Mouse (Mus musculus) stomach, embryonic 16.5 days (tissue): ENCODE data around the gene Slc5a4b. TPM values are rescaled to one million over a fixed set of nuclear protein-coding genes. Genes with fewer than 3 reads are reported as not detected.

Experiments used
- ATAC-seq: fragments of 200-750 bp; cut with Nextera tagmentation; 2 replicates; pipeline ENCODE4 v1.8.0; 2017; ENCODE audit warnings: moderate number of reproducible peaks, moderate TSS enrichment; ENCODE audit not compliant: insufficient read depth, low FRiP score
- H3K27ac ChIP-seq: fragments of 300-500 bp; sonication (generic); 2 replicates; pipeline ENCODE4 v1.5.1; 2014; ENCODE audit warnings: low read length
- H3K27me3 ChIP-seq: fragments of 300-500 bp; sonication (generic); 2 replicates; pipeline ENCODE4 v1.6.1; 2014; ENCODE audit warnings: low read length, control low read depth, mixed read lengths; ENCODE audit not compliant: control insufficient read depth, insufficient read depth
- H3K36me3 ChIP-seq: fragments of 300-500 bp; sonication (generic); 2 replicates; pipeline ENCODE4 v1.6.1; 2014; ENCODE audit warnings: low read length; ENCODE audit not compliant: control insufficient read depth, insufficient read depth
- H3K4me1 ChIP-seq: fragments of 300-500 bp; sonication (generic); 2 replicates; pipeline ENCODE4 v1.6.1; 2014; ENCODE audit warnings: low read length, control low read depth, mixed read lengths; ENCODE audit not compliant: control insufficient read depth, insufficient read depth
- H3K4me2 ChIP-seq: fragments of 300-500 bp; sonication (generic); 2 replicates; pipeline ENCODE4 v1.6.1; 2014; ENCODE audit warnings: low read depth, low read length, mixed read lengths
- H3K4me3 ChIP-seq: fragments of 300-500 bp; sonication (generic); replicated peaks from 2 replicates; pipeline ENCODE4 v1.5.1; 2014; ENCODE audit warnings: mild to moderate bottlenecking, low read length
- H3K9ac ChIP-seq: fragments of 300-500 bp; sonication (generic); 2 replicates; pipeline ENCODE4 v1.6.1; 2014; ENCODE audit warnings: low read length
- H3K9me3 ChIP-seq: fragments of 300-500 bp; sonication (generic); replicated peaks from 2 replicates; pipeline ENCODE4 v1.6.1; 2016; ENCODE audit warnings: low read length, control low read depth; ENCODE audit not compliant: control insufficient read depth
- WGBS: fragments of 180-500 bp; shearing (Covaris S2); extraction: QIAGEN DNeasy Blood & Tissue Kit; methylation state at CpG from one replicate; pipeline ENCODE4 v1.1.7; 2014; 5-methylcytosine and 5-hydroxymethylcytosine counted together
- polyA plus RNA-seq: library from polyadenylated mRNA; unstranded; fragments of >200 nt; fragmentation: Nextera tagmentation; extraction: Ambion mirVana; gene quantifications from 2 replicates; pipeline ENCODE4 v1.2.1, GENCODE M21; 2015

Gene Slc5a4b
- polyA plus RNA-seq, result 0.15 TPM in 1 of 2 replicates, not detected in the other

DNA sequence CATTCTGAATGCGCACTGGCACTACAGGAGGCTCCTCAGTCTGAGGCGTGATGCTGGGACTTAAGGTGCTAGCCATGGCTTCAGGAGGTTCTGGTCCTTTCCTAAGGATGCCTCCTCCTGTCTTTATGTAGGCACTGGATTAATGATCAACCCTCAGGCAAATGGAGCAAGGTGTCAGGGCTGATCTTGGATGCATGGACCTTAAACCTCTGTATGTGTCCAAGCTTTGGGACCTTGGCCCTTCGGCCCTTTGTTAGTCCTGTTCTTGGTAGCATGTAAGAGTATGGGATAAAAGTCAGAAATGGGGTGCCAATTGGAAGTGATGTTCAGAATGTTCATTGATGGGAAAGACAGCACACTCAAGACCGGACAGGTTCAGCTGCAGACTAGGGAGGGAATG lies at the start of gene Slc5a4b:
Gene Slc5a4b (minus strand): TSS at position 101 of the 400 bp plus-strand sequence.
- Histone ChIP-seq H3K4me2 (no peak within 1 kb of the TSS), H3K27ac (no peak within 1 kb of the TSS), H3K4me1 (no peaks in the 10 kb centered on the region), H3K9ac (no peak within 1 kb of the TSS), H3K27me3 (no peaks in the 10 kb centered on the region), H3K36me3 (no peaks in the 10 kb centered on the region), H3K4me3 (no peak within 1 kb of the TSS), H3K9me3 (no peaks in the 10 kb centered on the region)
- 89% methylated on average over 4 of the region's 4 CpGs for WGBS
- no peak for ATAC-seq

DNA sequence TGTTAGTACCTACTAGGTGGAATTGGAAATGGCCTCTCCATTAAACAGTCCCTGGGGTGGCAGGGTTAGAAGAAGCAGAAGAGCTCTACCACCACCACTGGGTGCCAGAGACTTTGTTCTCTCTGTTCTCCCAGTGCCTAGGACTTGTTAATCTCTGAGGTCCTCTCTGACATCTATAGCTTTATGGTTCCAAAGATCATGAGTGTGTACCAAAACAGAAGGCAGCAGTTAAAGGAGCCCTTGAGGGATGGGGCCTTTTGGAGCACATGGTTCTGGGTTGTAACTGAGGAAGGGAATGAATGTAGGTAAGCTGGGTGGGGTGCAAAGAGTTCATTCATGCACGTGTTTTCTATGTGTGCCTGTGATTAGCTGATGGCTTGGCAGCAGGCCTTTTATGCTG lies 47.2 kb upstream of the Slc5a4b start:
- no peaks in the 10 kb centered on the region for H3K27me3 ChIP-seq
- no peak overlapping the region for H3K27ac ChIP-seq
- no peaks in the 10 kb centered on the region for H3K4me1 ChIP-seq
- no peak overlapping the region for H3K4me2 ChIP-seq
- H3K36me3 ChIP-seq, result no peaks in the 10 kb centered on the region
- H3K4me3 ChIP-seq, result no peak overlapping the region
- ATAC-seq, result peak; percentile 25; the same call in 1 of the 2 replicates
- H3K9me3 ChIP-seq, result no peaks in the 10 kb centered on the region
- no peak overlapping the region for H3K9ac ChIP-seq
- 33% methylated on average over 1 of the region's 1 CpGs for WGBS

DNA sequence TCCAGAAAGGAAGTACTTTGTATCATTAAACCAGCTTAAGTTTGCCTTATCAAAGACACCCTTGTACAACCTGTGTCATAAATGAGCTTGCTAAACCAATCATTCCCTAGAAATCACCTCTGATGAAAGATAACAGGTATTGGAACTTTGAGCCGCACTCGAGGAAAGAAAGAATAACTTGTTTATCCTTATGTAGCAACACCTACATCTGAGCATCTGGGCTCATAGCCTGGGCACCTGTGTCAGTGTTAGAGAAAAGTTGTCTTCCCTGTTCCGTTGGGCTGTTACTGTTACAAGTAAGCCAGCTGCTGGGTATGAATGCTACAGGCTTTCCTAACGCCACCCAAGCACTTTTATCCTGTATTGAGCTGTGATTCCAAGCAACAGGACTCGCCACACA lies 46.8 kb upstream of the Slc5a4b start:
- H3K27me3 ChIP-seq, result no peaks in the 10 kb centered on the region
- H3K4me2 ChIP-seq, result no peak overlapping the region
- no peak overlapping the region for H3K27ac ChIP-seq
- H3K36me3 ChIP-seq, result no peaks in the 10 kb centered on the region
- H3K4me1 ChIP-seq, result no peaks in the 10 kb centered on the region
- no peak overlapping the region for H3K9ac ChIP-seq
- H3K4me3 ChIP-seq, result no peak overlapping the region
- 71% methylated on average over 5 of the region's 5 CpGs for WGBS
- no peak for ATAC-seq
- no peaks in the 10 kb centered on the region for H3K9me3 ChIP-seq

DNA sequence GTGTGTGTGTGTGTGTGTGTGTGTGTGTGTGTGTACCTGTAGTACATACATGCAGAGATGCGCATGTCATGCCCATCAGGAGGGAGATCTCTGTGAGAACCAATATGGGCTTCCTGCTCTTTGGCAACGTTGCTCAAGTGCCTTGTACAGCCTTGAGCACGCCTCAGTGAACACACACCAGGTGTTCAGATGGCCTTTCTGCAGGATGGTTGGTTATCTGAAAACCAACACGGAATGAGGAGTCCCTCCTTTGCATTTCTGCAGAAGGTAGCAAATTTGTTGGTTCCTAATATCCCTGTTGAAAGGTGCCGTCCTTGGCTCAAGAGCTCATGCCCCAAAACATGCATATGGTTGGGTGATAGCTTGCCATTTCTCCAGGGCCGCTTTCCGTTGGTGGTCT lies 45.1 kb upstream of the Slc5a4b start:
- H3K36me3 ChIP-seq, result no peaks in the 10 kb centered on the region
- H3K4me1 ChIP-seq, result no peaks in the 10 kb centered on the region
- H3K4me2 ChIP-seq, result no peak overlapping the region
- 81% methylated on average over 7 of the region's 7 CpGs for WGBS
- H3K9me3 ChIP-seq, result no peaks in the 10 kb centered on the region
- H3K27me3 ChIP-seq, result no peaks in the 10 kb centered on the region
- no peak overlapping the region for H3K4me3 ChIP-seq
- H3K9ac ChIP-seq, result no peak overlapping the region
- ATAC-seq, result no peak
- H3K27ac ChIP-seq, result no peak overlapping the region

- Histone ChIP-seq H3K4me2 (no peak within 1 kb of the TSS), H3K36me3 (no peaks in the 10 kb centered on the region), H3K4me1 (no peaks in the 10 kb centered on the region), H3K9me3 (no peaks in the 10 kb centered on the region), H3K4me3 (no peak within 1 kb of the TSS), H3K27ac (no peak within 1 kb of the TSS), H3K27me3 (no peaks in the 10 kb centered on the region), H3K9ac (no peak within 1 kb of the TSS)
- ATAC-seq, result no peak
- WGBS, result 67% methylated on average over 5 of the region's 5 CpGs
Observed at GRCm38 (mm10) chr10:76147278-76147677, 36.5 kb upstream of the Slc5a4b start, which contains the start of gene Slc5a4a. Slc5a4a (plus strand) TSS chr10:76147451.

DNA sequence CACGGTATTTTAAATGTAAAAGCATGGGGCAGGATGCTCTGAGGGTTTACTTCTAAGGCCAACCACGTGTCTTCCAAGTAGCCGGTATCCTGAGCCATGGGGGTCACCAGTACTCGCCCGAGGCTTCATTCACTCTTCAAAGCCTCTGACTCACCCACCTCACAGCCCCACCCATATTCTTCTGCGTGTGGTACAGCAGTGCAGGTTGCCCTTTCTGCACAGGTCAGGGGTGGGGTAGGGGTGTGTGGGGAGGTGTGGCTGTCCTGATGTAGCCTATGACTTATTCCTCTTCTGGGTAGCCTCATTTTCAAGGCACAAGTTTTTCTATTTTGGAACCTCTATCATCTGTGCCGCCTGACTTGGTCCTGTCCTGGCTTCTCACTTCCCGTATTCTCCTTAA lies 36.1 kb upstream of the Slc5a4b start:
- no peak overlapping the region for H3K27ac ChIP-seq
- H3K4me3 ChIP-seq, result no peak overlapping the region
- WGBS, result 46% methylated on average over 8 of the region's 8 CpGs
- no peak overlapping the region for H3K9ac ChIP-seq
- peak; percentile 75; the same call in 1 of the 2 replicates for ATAC-seq
- H3K9me3 ChIP-seq, result no peaks in the 10 kb centered on the region
- no peaks in the 10 kb centered on the region for H3K36me3 ChIP-seq
- H3K27me3 ChIP-seq, result no peaks in the 10 kb centered on the region
- no peak overlapping the region for H3K4me2 ChIP-seq
- H3K4me1 ChIP-seq, result no peaks in the 10 kb centered on the region

GRCm38 (mm10) chr10:76136318-76136717 lies 25.6 kb upstream of the Slc5a4b start:
- Histone ChIP-seq H3K9ac (no peak overlapping the region), H3K4me2 (no peak overlapping the region), H3K9me3 (no peaks in the 10 kb centered on the region), H3K4me3 (no peak overlapping the region), H3K27ac (no peak overlapping the region), H3K4me1 (no peaks in the 10 kb centered on the region), H3K27me3 (no peaks in the 10 kb centered on the region), H3K36me3 (no peaks in the 10 kb centered on the region)
- 70% methylated on average over 2 of the region's 2 CpGs for WGBS
- ATAC-seq, result no peak

DNA sequence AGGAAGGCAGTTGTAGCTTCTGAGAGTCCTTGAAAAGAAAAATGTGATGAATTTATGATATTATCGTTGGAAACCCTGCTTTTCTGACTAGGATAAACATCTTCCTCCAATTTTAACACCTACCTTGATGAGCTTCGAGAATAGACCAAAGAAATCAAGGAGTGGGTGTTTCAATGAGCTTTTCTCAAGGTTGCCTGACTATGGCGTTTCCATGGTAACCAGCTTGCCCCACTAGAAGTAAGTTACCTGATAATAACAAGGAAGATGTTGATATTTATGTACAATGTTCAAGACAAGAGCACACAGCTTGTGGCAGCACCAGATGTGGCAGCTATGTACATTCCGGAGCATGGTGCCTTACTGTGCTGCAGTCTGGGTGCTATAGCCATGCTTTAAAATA lies 21.7 kb upstream of the Slc5a4b start:
- Histone ChIP-seq H3K4me3 (no peak overlapping the region), H3K9ac (no peak overlapping the region), H3K4me2 (no peak overlapping the region), H3K9me3 (no peaks in the 10 kb centered on the region), H3K36me3 (no peaks in the 10 kb centered on the region), H3K27ac (no peak overlapping the region), H3K4me1 (no peaks in the 10 kb centered on the region), H3K27me3 (no peaks in the 10 kb centered on the region)
- WGBS, result 67% methylated on average over 4 of the region's 4 CpGs
- ATAC-seq, result no peak

- Histone ChIP-seq H3K4me1 (peaks cover 3% of the 10 kb centered on the region; the same call in 1 of the 2 replicates), H3K27ac (no peak overlapping the region), H3K9me3 (no peaks in the 10 kb centered on the region), H3K4me3 (no peak overlapping the region), H3K36me3 (no peaks in the 10 kb centered on the region), H3K9ac (no peak overlapping the region), H3K27me3 (no peaks in the 10 kb centered on the region), H3K4me2 (no peak overlapping the region)
- no peak for ATAC-seq
- 43% methylated on average over 5 of the region's 5 CpGs for WGBS
Observed at GRCm38 (mm10) chr10:76121495-76121894, 10.7 kb upstream of the Slc5a4b start.
